Mouse (Mus musculus): ENCODE measurements at regions not wholly inside any gene's neighbourhood (a gene's known extent, or its start where the extent isn't known, plus 50 kb on each side); places are given as distances from the start of the nearest gene placed in this dataset.

GRCm38 (mm10) chr7:71289702-71290101 lies 61.6 kb downstream of the Gm10295 start:
- no peak for DNase-seq (ENCODE audit: low spot score in 2 of 2)

GRCm38 (mm10) chr7:71289266-71289665 lies 62.0 kb downstream of the Gm10295 start:
- DNase-seq (ENCODE audit: low spot score in 2 of 2) = no peak

- no peak for DNase-seq (ENCODE audit: low spot score in 2 of 2)
These were observed 63.8 kb downstream of the Gm10295 start for GRCm38 (mm10) chr7:71287441-71287840.

- no peak for DNase-seq (ENCODE audit: low spot score in 2 of 2)
These were observed 67.0 kb downstream of the Gm10295 start for GRCm38 (mm10) chr7:71284246-71284645.

GRCm38 (mm10) chr7:71283419-71283818 lies 67.9 kb downstream of the Gm10295 start:
- DNase-seq (ENCODE audit: low spot score in 2 of 2) = no peak

GRCm38 (mm10) chr7:71266101-71266500 lies 85.2 kb downstream of the Gm10295 start:
- DNase-seq (ENCODE audit: low spot score in 2 of 2) = no peak

GRCm38 (mm10) chr7:71264115-71264514 lies 87.2 kb downstream of the Gm10295 start:
- DNase-seq (ENCODE audit: low spot score in 2 of 2) = no peak

- DNase-seq (ENCODE audit: low spot score in 2 of 2) = no peak
These were observed 101.6 kb downstream of the Gm10295 start for GRCm38 (mm10) chr7:71249669-71250068.

GRCm38 (mm10) chr7:71249216-71249615 lies 102.1 kb downstream of the Gm10295 start:
- no peak for DNase-seq (ENCODE audit: low spot score in 2 of 2)

GRCm38 (mm10) chr7:71247922-71248321 lies 103.4 kb downstream of the Gm10295 start:
- DNase-seq (ENCODE audit: low spot score in 2 of 2) = no peak

- DNase-seq (ENCODE audit: low spot score in 2 of 2) = peak; percentile 31 to 41
These were observed 108.8 kb downstream of the Gm10295 start for GRCm38 (mm10) chr7:71242379-71242911.

GRCm38 (mm10) chr7:71239207-71239606 lies 112.1 kb downstream of the Gm10295 start:
- no peak for DNase-seq (ENCODE audit: low spot score in 2 of 2)

GRCm38 (mm10) chr7:71236334-71236733 lies 115.0 kb downstream of the Gm10295 start:
- DNase-seq (ENCODE audit: low spot score in 2 of 2) = no peak

- DNase-seq (ENCODE audit: low spot score in 2 of 2) = no peak
These were observed 117.0 kb downstream of the Gm10295 start for GRCm38 (mm10) chr7:71234176-71234769.

GRCm38 (mm10) chr7:71232821-71233815 lies 118.2 kb downstream of the Gm10295 start:
- no peak for DNase-seq (ENCODE audit: low spot score in 2 of 2)

- DNase-seq (ENCODE audit: low spot score in 2 of 2) = no peak
These were observed 120.3 kb downstream of the Gm10295 start for GRCm38 (mm10) chr7:71230901-71231477.

- no peak for DNase-seq (ENCODE audit: low spot score in 2 of 2)
These were observed 122.1 kb downstream of the Gm10295 start for GRCm38 (mm10) chr7:71229183-71229582.

GRCm38 (mm10) chr7:71224320-71224865 lies 126.9 kb downstream of the Gm10295 start:
- no peak for DNase-seq (ENCODE audit: low spot score in 2 of 2)

- DNase-seq (ENCODE audit: low spot score in 2 of 2) = no peak
These were observed 127.6 kb downstream of the Gm10295 start for GRCm38 (mm10) chr7:71223513-71224319.

- no peak for DNase-seq (ENCODE audit: low spot score in 2 of 2)
These were observed 133.9 kb downstream of the Gm10295 start for GRCm38 (mm10) chr7:71217344-71217743.

GRCm38 (mm10) chr7:71216808-71217207 lies 134.5 kb downstream of the Gm10295 start:
- no peak for DNase-seq (ENCODE audit: low spot score in 2 of 2)

All from natural killer cell, adult 2 months (primary cell).